Mouse (Mus musculus) CH12F3 (cell line): Measurements from ENCODE around the gene Gjb3.

ENCODE experiments used
- in situ Hi-C: fragments of 300-500 bp; cut with MboI; formaldehyde crosslinking; loops from 2 replicates; pipeline ENCODE4 v1.14.3; 2020; ENCODE audit warnings: low sequenced_read_pairs

The Gjb3 gene

GRCm38 (mm10) chr4:127330181-127331100, at the start of gene Gjb3:
TSS of gene Gjb3 (minus strand) at chr4:127330844.
- in situ Hi-C loops, result no loop called here

- in situ Hi-C loops, result no loop called here
Observed at GRCm38 (mm10) chr4:127377344-127377743, 46.7 kb upstream of the Gjb3 start.

DNA sequence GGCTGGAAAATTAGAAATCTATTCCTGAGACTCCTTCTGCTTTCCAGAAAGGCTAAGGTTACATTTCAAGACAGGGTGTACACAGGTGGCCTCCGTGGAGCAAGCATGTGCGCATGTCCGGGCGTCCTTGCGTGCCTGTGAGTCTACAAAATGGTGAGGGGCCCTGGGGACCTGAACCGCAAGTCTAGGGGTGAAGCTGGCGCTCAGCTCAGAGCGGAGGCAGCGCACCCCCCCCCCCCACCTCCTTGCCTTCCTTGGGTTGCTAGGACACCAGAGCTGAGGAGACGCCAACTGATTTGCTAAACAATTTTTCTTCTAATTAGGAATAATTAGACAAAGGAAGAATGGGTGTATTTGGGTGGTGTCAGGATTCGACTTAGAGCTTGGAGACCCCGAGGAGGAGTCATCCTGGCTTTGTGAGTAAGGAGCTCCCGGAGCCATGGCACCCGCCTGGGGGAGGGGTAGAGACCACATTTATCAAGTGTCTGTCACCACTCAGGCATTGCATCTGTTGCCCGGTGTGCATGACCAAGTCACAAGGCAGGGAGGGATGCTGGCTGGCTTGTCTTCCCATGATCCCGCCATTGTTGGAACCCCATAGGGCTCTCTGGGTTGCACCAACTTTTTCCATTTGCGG, 45.0 kb upstream of the Gjb3 start:
- in situ Hi-C loops, result no loop called here

DNA sequence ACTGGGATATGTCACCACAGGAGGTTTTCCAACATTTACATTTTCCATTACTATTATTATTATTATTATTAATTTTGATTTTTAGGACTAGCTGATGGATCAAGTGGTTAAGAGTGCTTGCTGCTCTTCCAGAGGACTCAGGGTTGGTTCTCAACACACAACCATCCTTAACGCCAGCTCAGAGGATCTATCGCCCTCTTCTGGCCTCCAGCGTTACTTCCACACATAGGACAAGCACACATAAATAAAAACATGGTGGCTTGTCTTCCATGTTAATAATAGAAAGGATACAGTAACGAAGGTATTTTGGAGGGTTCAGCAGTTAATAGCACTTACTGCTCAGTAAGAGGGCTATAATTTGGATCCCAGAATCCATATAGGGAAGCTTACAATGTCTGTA, 44.0 kb upstream of the Gjb3 start:
- in situ Hi-C loops, result no loop called here

DNA sequence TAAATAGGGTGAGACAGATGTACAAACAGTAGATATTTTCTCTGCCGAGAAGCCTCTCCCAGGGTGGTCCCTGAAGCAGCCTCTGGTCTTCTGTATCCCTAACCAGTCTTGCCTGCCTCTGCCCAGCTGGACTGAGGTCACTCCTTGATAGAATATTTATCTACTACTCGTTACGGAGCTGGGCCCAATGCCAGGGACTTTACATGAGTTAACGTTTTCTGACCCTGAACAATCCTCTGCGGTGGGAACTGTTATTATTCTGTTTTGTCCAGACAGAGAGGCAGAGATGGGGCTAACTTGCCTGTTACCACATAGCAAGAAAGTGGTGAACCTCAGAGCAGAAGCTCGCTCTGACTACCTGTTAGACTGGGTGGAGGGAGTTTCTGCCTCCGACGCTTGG, 42.8 kb upstream of the Gjb3 start:
- in situ Hi-C loops, result no loop called here

DNA sequence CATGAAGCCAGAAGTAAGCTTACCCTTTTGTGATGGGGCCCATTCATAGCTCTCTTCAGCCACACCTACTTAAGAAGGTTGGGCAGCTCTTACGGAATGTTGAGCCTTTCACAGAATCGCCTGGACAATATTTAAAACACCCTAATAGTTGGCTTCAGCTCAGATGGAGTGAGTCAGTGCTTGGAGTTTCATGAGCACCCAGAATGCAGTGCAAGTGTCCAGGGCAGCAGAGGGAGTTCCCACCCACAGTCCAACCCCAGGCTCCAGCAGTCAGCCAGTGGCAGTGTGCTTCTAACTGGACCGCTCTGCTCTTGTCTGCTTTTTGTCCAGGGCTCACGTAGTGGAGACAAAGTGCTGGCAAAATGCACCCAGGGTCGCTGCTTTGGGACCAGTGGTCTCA, 40.9 kb upstream of the Gjb3 start:
- in situ Hi-C loops, result no loop called here

DNA sequence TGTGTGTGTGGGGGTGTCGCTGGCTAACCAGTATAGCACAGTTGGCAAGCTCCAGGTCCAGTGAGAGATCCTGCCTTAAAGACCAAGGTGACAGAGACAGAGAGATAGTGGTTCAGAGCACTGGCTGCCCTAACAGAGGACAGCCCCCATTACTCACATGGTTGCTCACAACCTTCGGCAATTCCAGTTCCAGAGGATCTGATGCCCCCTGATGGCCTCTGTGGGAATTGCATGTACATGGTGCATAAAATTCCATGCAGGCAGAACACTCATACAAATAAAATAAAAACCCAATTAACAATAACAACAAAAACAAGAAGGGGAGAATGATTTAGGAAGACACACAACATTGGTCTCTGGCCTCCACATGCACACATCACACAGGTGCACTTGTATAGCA, 39.8 kb upstream of the Gjb3 start:
- in situ Hi-C loops, result no loop called here

- in situ Hi-C loops, result loop anchor here (10.0 kb wide), 1 partner anchor 1176 kb away; no protein-coding TSS in a partner anchor
Observed at GRCm38 (mm10) chr4:127368379-127368973, 37.8 kb upstream of the Gjb3 start.

GRCm38 (mm10) chr4:127365834-127366233, 35.2 kb upstream of the Gjb3 start:
- in situ Hi-C loops, result loop anchor here (10.0 kb wide), 1 partner anchor 1179 kb away; no protein-coding TSS in a partner anchor

DNA sequence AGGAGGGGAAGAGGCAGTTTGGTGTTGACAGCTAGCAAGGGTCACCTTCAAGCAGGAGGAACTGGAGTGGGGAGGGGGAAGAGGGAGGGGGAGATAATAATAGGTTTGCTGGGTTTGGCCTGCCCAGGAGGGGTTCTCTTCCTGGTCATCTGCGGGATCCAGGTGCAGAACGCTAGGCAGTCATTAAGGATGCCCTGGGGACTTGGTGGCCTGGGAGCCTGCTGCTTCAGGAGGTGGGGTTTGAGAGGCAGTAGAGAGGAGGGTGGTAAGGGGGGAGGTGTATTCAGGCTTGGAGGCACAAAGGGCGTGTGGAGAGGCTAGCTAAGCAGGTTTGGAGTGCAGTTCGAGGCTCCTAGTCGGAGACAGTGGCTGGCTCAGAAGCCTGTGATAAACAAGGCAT, 34.8 kb upstream of the Gjb3 start:
- in situ Hi-C loops, result loop anchor here (10.0 kb wide), 1 partner anchor 1179 kb away; no protein-coding TSS in a partner anchor

DNA sequence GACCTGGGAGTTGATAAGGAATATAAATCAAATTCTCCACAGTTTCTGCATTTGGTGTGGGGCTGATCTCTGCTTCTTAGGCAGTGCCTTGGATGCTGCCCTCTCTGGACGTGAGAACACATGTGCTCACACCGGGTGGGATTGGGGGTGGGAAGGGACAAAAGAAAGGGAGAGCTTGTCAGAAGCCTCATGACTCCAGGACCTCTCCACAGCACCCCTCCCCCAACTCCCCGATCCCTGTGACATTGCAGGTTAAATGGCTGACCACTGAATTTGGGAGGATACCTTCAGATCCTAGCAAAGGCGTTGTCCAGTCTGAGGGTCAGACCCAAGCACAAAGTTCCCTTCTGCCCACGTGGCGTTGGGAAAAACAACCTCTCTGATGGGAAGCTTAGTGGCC, 33.8 kb upstream of the Gjb3 start:
- in situ Hi-C loops, result loop anchor here (10.0 kb wide), 1 partner anchor 1180 kb away; no protein-coding TSS in a partner anchor

DNA sequence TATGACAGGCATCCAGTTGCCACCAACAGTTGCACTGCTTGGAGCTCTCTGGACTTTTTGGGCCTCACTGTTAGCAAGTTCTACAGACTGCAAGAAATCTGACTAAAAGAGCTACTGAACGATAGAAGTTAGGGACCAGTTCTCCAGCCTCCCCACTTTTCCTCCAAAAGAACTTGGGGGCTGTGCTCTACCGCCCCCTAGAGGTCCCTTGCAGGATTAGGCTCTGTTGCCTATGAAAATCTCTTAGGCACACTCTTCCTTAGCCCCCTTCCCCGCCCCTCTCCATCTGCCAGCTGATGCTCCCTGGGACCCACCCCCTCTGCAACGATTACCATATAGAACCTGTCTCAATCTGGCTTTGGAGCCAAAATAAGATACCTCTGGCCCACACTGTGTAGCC, 32.7 kb upstream of the Gjb3 start:
- in situ Hi-C loops, result loop anchor here (10.0 kb wide), 1 partner anchor 1181 kb away; no protein-coding TSS in a partner anchor

- in situ Hi-C loops, result loop anchor here (10.0 kb wide), 1 partner anchor 1182 kb away; no protein-coding TSS in a partner anchor
Observed at GRCm38 (mm10) chr4:127362520-127362919, 31.9 kb upstream of the Gjb3 start.

DNA sequence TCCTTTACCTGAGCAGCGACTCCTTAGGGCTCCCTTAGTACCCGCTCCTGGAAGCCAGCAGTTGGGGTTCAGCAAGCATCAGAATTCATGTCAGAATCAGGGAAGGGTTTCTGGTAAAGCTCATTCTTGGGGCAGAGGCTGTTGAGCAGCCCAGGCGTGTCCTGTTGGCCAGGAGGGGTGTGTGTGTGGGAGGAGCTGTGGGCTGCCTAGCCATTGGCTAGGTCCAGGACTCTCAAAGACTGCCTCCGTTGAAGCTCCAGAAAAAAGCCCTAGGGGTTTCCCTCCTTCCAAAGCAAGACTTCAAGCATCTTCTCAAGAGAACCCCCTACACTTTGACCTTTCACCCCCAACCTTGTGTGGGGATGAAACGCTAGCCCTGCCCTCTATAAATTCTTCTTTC, 27.4 kb upstream of the Gjb3 start, which contains the start of gene Gjb5:
Gene Gjb5 (minus strand): TSS at position 164 of the 400 bp plus-strand sequence.
- in situ Hi-C loops, result no loop called here

DNA sequence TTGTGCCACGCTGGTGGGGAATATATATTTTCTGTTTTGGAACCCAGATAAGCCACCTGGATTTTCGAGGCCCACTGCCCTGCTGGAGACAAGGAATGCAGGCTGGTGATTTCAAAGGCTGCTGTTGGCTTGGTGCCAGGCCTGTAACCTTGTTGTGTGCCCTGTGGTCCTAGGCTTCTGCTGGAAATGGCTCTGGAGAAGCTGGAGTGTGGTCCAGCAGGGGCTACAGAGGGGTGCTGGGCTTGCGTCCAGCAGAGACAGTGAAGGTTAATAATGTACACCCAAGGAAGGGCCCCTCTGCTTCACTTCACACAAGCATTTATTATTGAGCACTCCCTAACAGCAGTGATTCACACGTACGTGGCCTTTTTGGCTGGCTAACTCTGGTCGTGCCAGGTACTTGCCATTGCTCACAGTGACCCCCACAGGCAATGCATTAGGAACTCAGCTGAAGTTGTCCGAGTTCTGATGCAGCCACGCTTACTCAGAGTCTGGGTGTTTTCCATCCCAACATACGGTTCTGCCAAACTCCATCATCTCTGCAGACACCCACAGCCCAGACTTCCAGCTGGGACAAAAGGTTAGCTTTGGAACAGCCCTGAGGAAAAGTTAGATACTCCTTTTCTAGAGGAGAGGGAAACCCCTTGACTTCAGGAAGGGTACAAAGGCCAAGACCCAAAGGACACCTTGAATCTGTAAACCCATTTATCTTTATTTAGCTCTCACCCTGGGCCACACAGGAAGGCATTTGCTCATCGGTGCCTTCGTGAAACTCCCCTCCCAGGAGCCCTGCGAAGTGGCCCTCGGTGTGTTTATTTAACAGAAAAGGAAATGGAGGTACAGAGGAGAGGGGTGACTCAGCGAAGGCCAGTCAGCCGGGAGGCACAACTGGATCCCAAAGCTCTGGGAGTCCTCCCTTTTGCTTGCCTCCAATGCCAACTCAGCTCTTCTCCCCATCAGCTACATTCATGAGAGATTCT, 24.2 kb upstream of the Gjb3 start:
- in situ Hi-C loops, result no loop called here

GRCm38 (mm10) chr4:127353951-127354438, 23.4 kb upstream of the Gjb3 start, which contains the start of gene Gjb4:
TSS of gene Gjb4 (minus strand) at chr4:127354081.
- in situ Hi-C loops, result no loop called here

- in situ Hi-C loops, result no loop called here
Observed at GRCm38 (mm10) chr4:127352594-127352993, 21.9 kb upstream of the Gjb3 start.

DNA sequence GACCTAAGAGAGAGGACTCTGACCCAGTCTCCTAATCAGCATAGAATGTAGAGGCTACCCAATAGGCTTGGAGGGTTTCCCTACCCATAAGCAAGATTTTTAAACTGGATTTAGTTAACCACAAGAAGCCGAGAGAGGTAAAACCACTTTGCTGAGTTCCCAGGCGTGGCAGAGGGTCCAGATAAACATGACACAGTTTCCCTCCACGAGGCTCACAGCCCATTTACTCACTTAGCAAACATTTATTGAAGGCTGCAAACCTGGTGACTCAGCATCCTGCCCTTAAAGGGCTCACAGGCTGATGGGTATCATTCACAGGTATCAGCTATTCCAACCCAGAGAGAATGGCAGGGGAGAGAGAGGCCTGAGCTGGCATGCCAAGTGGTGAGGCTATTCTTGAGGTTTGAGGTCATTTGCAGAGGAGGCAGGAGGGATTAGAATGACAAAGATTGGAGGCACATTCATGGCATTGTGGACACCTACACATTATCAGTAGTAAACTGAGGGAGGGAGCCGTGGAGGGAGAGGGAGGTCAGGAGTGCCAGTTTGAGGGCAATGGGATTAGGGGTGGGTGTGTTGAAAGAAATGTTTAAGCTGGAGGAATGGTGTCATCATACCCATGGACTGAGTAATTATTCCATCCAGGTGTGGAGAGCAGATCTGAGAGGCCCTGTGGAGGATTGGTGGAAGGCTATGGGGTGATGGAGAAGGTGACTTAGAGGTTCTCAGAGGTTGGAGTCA, 19.1 kb upstream of the Gjb3 start:
- in situ Hi-C loops, result no loop called here

- in situ Hi-C loops, result no loop called here
Observed at GRCm38 (mm10) chr4:127345000-127345399, 14.4 kb upstream of the Gjb3 start.
